Mouse (Mus musculus) hindbrain, embryonic 12.5 days (tissue): ENCODE data around the gene Pde10a. TPM values are rescaled to one million over a fixed set of nuclear protein-coding genes. Genes with fewer than 3 reads are reported as not detected.
A peak's percentile ranks its signal among the peaks of the same experiment; 100 is the strongest.

Source experiments
- ATAC-seq: fragments of 200-750 bp; cut with Nextera tagmentation; 2 replicates; pipeline ENCODE4 v1.8.0; 2017; ENCODE audit warnings: moderate TSS enrichment; ENCODE audit not compliant: low FRiP score
- H3K27ac ChIP-seq: fragments of 300-500 bp; sonication (generic); 2 replicates; pipeline ENCODE4 v1.5.1; 2016; ENCODE audit warnings: mild to moderate bottlenecking
- H3K27me3 ChIP-seq: fragments of 300-500 bp; sonication (generic); 2 replicates; pipeline ENCODE4 v1.6.1; 2016; ENCODE audit warnings: mild to moderate bottlenecking
- H3K36me3 ChIP-seq: fragments of 300-500 bp; sonication (generic); 2 replicates; pipeline ENCODE4 v1.6.1; 2016; ENCODE audit warnings: mild to moderate bottlenecking
- H3K4me1 ChIP-seq: fragments of 300-500 bp; sonication (generic); 2 replicates; pipeline ENCODE4 v1.6.1; 2016
- H3K4me2 ChIP-seq: fragments of 300-500 bp; sonication (generic); replicated peaks from 2 replicates; pipeline ENCODE4 v1.6.1; 2016; ENCODE audit warnings: mild to moderate bottlenecking
- H3K4me3 ChIP-seq: fragments of 300-500 bp; sonication (generic); 2 replicates; pipeline ENCODE4 v1.5.1; 2016; ENCODE audit warnings: mild to moderate bottlenecking
- H3K9ac ChIP-seq: fragments of 300-500 bp; sonication (generic); 2 replicates; pipeline ENCODE4 v1.6.1; 2016; ENCODE audit warnings: mild to moderate bottlenecking, moderate library complexity
- H3K9me3 ChIP-seq: fragments of 300-500 bp; sonication (generic); replicated peaks from 2 replicates; pipeline ENCODE4 v1.6.1; 2016; ENCODE audit warnings: mild to moderate bottlenecking
- WGBS: fragments of 180-500 bp; shearing (Covaris S2); methylation state at CpG from one replicate; pipeline ENCODE4 v1.1.7; 2016; 5-methylcytosine and 5-hydroxymethylcytosine counted together
- polyA plus RNA-seq: library from polyadenylated mRNA; unstranded; fragments of >200 nt; fragmentation: Nextera tagmentation; extraction: Ambion mirVana; gene quantifications from 2 replicates; pipeline ENCODE4 v1.2.1, GENCODE M21; 2016

The Pde10a gene
- polyA plus RNA-seq, 1 experiment from 2014 or later = 13.9 TPM

DNA sequence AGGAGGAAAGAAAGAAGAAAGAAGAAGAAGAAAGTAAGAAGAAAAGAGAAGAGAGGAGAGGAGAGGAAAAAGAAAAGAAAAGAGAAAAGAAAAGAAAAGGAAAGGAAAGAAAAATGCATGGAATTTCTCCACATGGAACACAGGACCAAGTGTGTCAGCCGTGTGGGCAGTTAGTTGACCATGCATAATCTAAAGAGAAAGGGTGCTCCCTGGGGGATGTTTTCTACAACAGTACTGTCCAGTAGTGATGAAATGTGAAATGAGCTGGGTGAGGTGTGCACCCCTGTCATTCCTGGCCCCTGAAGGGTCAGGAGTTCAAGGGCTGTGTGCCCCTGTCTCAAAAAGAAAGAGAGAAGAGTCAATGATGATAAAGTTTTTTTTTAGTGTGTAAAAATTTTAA, 352.9 kb downstream of the Pde10a start:
- 35% methylated on average over 1 of the region's 1 CpGs for WGBS
- no peak for ATAC-seq
- no peaks in the 10 kb centered on the region for H3K27me3 ChIP-seq

DNA sequence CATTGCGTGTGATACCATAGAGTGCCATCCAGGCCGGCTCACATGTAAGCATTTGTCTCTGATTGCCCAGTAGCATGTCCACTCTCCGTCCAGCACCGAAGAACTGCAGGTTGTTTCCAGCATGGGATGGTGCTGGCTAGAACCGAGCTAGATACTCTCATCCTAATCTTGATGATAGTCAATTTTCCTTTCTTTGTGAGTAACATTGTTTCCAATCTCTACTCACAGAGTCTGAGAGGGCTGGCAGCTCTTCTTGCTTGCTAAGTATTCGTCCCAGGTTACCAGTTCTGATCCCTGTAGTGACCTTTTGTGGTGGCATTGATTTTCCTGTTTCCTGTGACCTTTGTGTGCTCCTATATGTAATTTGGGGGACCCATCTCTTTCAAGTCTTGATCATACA, 356.5 kb downstream of the Pde10a start:
- Histone ChIP-seq H3K4me2 (no peak overlapping the region), H3K4me1 (peaks cover 21% of the 10 kb centered on the region), H3K9ac (no peak overlapping the region), H3K9me3 (no peaks in the 10 kb centered on the region), H3K27me3 (no peaks in the 10 kb centered on the region), H3K36me3 (no peaks in the 10 kb centered on the region), H3K4me3 (no peak overlapping the region), H3K27ac (no peak overlapping the region)
- no peak for ATAC-seq
- 90% methylated on average over 6 of the region's 6 CpGs for WGBS

More for the DNA sequence above, 352.9 kb downstream of the Pde10a start:
- no peak overlapping the region for H3K9ac ChIP-seq
- H3K36me3 ChIP-seq = no peaks in the 10 kb centered on the region
- H3K4me1 ChIP-seq = 0 out of 2 replicates have a peak, but pooled peaks cover 4% of the 10 kb centered on the region
- no peaks in the 10 kb centered on the region for H3K9me3 ChIP-seq
- H3K4me3 ChIP-seq = no peak overlapping the region
- H3K4me2 ChIP-seq = no peak overlapping the region
- no peak overlapping the region for H3K27ac ChIP-seq

DNA sequence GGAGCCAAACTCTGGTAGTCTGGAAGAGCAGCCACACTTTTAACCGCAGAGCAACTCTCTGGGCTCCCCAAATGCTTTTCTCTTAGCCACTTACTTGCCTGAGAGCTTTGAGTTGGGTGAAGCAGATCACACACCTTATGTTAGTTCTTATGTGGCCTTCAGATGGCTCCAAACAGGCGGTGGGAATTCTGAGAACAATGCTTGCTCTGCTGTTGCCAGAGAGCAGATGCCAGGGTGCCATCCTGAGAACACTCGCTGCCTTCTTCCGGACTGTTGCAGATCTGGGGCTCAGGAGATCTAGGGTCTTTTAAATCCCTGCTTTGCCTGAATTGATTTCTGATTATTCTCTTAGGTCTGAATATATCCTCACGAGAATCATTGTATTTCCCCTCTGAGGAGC, 359.5 kb downstream of the Pde10a start:
- no peak for ATAC-seq
- H3K4me1 ChIP-seq = peaks cover 21% of the 10 kb centered on the region
- no peaks in the 10 kb centered on the region for H3K36me3 ChIP-seq
- 72% methylated on average over 5 of the region's 5 CpGs for WGBS
- no peak overlapping the region for H3K4me2 ChIP-seq
- no peaks in the 10 kb centered on the region for H3K27me3 ChIP-seq
- H3K9ac ChIP-seq = no peak overlapping the region
- no peak overlapping the region for H3K4me3 ChIP-seq
- no peak overlapping the region for H3K27ac ChIP-seq
- H3K9me3 ChIP-seq = no peaks in the 10 kb centered on the region

DNA sequence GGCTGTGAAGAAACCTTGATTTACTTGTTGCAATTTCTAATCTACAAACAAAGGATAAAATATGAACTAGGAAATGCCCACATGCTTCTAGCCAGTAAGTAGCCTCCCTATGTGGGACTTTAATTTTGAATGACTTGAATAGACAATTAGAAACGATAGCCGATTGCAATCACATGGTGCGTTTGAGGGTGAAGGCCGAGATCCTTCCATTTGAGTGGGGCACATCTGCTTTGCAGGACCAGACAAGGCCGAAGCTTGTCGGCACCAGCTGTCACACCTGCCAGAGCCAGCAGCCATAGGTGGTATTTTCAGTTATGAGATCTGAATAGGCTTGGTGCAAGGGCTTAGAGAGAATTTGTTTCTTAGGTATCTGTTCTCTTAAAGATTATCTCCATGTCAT, 360.7 kb downstream of the Pde10a start:
- Histone ChIP-seq H3K4me1 (peaks cover 18% of the 10 kb centered on the region), H3K4me3 (no peak overlapping the region), H3K4me2 (no peak overlapping the region), H3K36me3 (no peaks in the 10 kb centered on the region), H3K9ac (no peak overlapping the region), H3K27me3 (no peaks in the 10 kb centered on the region), H3K9me3 (no peaks in the 10 kb centered on the region), H3K27ac (no peak overlapping the region)
- WGBS = 65% methylated on average over 6 of the region's 6 CpGs
- no peak for ATAC-seq

DNA sequence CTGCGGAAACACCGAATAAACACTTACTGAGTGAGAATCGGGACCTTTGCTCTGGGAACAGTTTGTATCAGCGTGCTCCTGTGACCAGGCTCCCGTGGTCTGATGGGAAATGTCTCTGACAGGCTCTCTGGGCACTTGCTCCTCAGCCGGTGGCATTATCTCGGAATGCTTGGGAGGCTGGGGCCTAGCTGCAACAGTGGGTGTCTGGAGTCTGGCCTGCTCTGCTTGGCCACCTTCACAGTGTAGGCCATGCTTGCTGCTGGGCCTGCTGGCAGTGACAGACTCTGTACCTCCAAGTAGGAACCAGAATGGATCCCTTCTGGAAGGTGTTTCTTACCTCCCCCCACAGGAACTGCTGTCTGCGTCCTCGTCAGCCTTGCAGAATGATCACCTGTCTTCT, 362.9 kb downstream of the Pde10a start:
- no peak overlapping the region for H3K4me3 ChIP-seq
- H3K9ac ChIP-seq = no peak overlapping the region
- H3K27ac ChIP-seq = peak overlapping the region; percentile 3; the same call in 1 of the 2 replicates
- no peaks in the 10 kb centered on the region for H3K9me3 ChIP-seq
- no peak overlapping the region for H3K4me2 ChIP-seq
- peaks cover 18% of the 10 kb centered on the region for H3K4me1 ChIP-seq
- no peaks in the 10 kb centered on the region for H3K27me3 ChIP-seq
- no peaks in the 10 kb centered on the region for H3K36me3 ChIP-seq
- 83% methylated on average over 9 of the region's 9 CpGs for WGBS
- no peak for ATAC-seq

DNA sequence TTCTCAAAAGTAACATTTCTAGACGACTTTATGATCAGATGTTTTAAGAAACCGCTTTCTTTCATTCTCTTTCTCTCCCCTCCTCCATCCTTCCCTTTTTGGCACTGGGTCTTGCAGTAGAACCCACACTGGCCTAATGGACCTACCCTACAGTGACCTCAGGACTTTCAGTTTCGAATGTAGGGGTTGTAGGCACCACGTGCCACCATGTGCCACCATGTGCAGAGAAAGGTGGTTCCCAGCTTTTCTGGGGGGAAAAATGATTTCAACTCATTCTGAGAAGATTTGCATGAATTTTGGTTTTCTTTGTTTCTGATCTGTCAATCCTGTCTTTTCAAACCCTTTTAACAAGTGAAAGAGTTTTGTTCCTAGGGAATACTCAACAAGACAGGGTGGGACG, 363.5 kb downstream of the Pde10a start:
- Histone ChIP-seq H3K27me3 (no peaks in the 10 kb centered on the region), H3K9me3 (no peaks in the 10 kb centered on the region), H3K9ac (no peak overlapping the region), H3K36me3 (no peaks in the 10 kb centered on the region), H3K4me1 (peaks cover 18% of the 10 kb centered on the region), H3K27ac (no peak overlapping the region), H3K4me2 (no peak overlapping the region), H3K4me3 (no peak overlapping the region)
- no peak for ATAC-seq
- whole genome bisulfite sequencing = 84% methylated on average over 5 of the region's 5 CpGs

DNA sequence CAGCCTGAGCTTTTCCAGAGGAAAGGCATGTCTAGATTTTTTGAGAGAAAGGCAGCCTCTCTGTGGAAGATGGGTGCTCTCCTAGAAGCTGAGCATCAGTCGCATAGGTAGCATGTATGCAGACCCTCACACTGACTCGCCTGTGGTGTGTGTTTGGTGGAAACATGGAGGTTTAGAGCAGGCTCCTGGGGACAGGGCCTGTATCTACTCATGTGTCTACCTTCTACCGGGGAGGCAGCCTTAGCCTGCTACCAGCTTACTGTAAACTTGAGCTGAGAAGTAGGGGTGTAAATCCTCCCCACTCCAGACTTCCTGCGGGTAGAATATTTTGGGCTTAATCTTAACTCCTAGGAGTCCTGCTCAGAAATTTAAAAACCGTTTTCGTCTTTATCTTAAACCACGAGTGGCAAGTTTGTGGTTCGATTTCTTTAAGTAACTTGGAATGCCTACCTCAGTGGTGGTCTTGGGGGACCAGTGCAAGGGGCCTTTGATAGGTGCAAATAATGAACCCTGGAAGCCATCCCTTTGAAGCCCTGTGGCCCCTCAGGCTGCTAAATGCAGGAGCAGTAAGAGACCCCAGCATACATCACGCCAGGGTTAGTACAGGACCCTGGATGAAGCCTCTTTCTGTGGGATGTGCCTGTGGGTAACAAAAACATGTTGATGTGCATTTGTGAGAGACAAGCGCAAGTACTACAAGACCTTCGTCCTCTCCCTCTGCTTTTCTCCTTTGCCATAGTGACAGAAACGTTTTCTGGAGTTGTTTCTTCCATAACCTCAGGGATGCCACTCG, 367.2 kb downstream of the Pde10a start:
- no peak overlapping the region for H3K4me2 ChIP-seq
- no peaks in the 10 kb centered on the region for H3K9me3 ChIP-seq
- no peaks in the 10 kb centered on the region for H3K36me3 ChIP-seq
- H3K27ac ChIP-seq = no peak overlapping the region
- H3K4me1 ChIP-seq = no peaks in the 10 kb centered on the region; the same call in 1 of the 2 replicates
- H3K27me3 ChIP-seq = no peaks in the 10 kb centered on the region; the same call in 1 of the 2 replicates
- WGBS = 84% methylated on average over 13 of the region's 13 CpGs
- no peak overlapping the region for H3K4me3 ChIP-seq
- no peak for ATAC-seq
- H3K9ac ChIP-seq = no peak overlapping the region

DNA sequence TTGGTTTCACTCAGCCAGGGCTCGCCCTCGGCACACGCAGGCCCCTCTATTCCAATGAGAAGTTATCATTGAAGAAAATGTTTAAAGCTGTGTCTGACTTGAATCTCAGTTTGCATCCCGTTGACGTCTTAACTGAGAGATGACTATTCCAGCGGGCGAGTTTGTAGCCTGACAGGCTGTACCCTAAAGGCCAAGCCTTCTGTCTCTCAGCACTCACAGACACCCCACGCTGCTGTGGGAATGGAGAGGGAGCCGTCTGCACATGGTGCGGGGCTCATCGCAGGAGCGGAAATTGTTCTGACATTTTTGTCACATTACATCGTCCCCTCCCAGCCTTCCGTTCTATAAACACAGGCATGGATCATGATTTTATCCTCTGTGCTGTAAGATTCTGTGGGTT, 370.8 kb downstream of the Pde10a start:
- no peak overlapping the region for H3K4me2 ChIP-seq
- ATAC-seq = no peak
- peaks cover 4% of the 10 kb centered on the region; the same call in 1 of the 2 replicates for H3K36me3 ChIP-seq
- H3K27ac ChIP-seq = no peak overlapping the region
- 83% methylated on average over 14 of the region's 14 CpGs for WGBS
- no peak overlapping the region for H3K4me3 ChIP-seq
- no peaks in the 10 kb centered on the region; the same call in 1 of the 2 replicates for H3K27me3 ChIP-seq
- H3K4me1 ChIP-seq = peaks cover 3% of the 10 kb centered on the region
- H3K9me3 ChIP-seq = no peaks in the 10 kb centered on the region
- no peak overlapping the region for H3K9ac ChIP-seq

DNA sequence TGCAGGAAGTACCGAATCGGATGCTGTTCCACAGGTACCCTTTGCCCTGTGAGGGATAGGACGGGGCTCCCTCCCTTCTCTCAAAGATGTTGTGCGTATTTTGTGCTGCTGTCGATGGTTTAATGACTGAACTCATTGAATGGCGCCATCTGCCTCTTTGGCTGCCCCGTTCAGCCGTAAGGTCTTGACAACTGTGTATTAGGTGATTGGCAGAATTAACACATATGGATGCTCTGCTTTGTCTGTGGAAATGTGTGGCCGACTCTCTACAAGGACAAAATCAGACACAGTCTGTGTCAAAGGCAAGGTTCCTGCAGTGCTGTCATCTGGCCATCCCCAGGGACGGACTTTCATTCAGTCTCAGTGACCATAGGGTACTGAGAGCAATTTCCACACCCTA, 372.6 kb downstream of the Pde10a start:
- WGBS = 67% methylated on average over 10 of the region's 10 CpGs
- Histone ChIP-seq H3K4me1 (peaks cover 3% of the 10 kb centered on the region), H3K4me3 (no peak overlapping the region), H3K4me2 (no peak overlapping the region), H3K27me3 (no peaks in the 10 kb centered on the region; the same call in 1 of the 2 replicates), H3K36me3 (peaks cover 4% of the 10 kb centered on the region; the same call in 1 of the 2 replicates), H3K27ac (no peak overlapping the region), H3K9ac (no peak overlapping the region), H3K9me3 (no peaks in the 10 kb centered on the region)
- ATAC-seq = no peak

DNA sequence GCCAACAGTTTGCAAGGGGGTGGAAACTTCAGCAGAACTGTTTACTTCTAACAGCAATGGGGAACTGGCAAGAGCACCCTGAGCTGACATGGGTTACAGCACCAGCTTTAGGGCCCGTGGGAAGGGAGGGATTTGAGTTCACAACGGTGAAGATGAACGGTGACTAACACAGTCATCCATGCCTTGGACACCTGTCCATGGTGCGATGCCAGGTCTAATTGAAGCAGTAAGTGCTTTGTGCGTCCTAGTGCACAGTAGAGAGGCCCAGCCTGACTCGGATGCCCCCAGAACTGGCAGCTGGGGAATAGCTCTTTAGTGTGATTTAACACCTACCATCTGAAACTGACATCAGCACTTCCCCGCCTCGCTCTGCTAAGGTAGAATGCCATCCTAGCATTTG, 373.0 kb downstream of the Pde10a start:
- Histone ChIP-seq H3K4me2 (no peak overlapping the region), H3K9me3 (no peaks in the 10 kb centered on the region), H3K9ac (no peak overlapping the region), H3K4me3 (no peak overlapping the region), H3K27ac (no peak overlapping the region), H3K4me1 (peaks cover 3% of the 10 kb centered on the region), H3K27me3 (no peaks in the 10 kb centered on the region; the same call in 1 of the 2 replicates), H3K36me3 (peaks cover 4% of the 10 kb centered on the region; the same call in 1 of the 2 replicates)
- ATAC-seq = no peak
- 83% methylated on average over 8 of the region's 8 CpGs for WGBS

DNA sequence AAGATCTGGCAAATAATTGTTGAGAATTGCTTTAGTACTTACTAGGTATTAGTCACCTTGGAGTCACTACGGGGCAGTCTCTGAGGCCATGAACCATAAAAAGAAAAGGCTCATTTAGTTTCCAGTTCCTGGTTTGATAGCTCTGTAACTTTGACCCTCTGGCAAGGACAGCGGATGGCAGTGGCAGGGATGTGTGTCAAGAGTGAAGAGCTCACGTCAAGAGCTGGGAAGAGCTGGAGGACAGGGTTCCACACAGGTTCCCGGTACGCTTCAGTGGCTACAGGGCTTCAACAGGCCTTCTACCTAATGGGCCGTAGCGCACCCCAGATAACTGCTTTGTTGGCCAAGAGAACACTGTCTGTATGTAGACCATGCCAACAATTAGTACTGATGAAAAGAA, 374.0 kb downstream of the Pde10a start:
- WGBS = 87% methylated on average over 7 of the region's 7 CpGs
- Histone ChIP-seq H3K4me3 (no peak overlapping the region), H3K4me1 (peaks cover 3% of the 10 kb centered on the region), H3K9me3 (no peaks in the 10 kb centered on the region), H3K27ac (no peak overlapping the region), H3K36me3 (peaks cover 4% of the 10 kb centered on the region; the same call in 1 of the 2 replicates), H3K27me3 (no peaks in the 10 kb centered on the region; the same call in 1 of the 2 replicates), H3K4me2 (no peak overlapping the region), H3K9ac (no peak overlapping the region)
- ATAC-seq = no peak

DNA sequence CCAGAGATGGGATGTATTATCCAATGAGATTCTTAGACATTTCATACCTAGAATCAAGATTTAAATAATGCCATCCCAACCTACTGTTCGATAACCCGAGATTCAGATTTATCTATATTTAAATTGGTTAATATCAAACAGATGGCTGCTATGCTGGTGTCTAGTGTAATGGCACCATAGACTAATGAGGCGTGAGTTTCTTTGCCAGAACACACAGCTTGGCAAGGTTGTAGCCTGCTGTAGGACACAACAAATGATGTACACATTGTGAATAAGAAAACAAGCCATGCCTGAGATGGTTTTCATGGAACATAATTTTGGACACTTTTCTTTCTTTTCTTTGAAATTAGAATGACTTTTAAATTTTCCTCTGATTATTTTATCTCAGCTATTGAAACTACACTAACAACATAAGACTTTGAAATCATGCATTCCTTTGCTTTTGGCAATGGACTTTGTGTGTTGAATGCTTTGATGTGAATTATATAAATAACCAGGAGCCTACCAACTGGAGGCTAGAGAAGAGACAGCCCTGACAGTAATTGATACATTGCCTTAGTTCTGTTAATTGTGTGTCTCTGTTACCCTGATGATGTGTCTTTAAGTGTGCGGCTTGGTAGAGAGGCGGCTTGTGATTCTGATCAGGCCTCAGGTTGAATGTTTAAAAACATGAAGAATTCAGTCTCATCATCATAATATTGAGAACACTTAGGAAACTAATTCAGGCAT, 378.5 kb downstream of the Pde10a start:
- H3K4me3 ChIP-seq = no peak overlapping the region
- H3K4me2 ChIP-seq = no peak overlapping the region
- H3K27ac ChIP-seq = no peak overlapping the region
- WGBS = 87% methylated on average over 5 of the region's 5 CpGs
- H3K27me3 ChIP-seq = no peaks in the 10 kb centered on the region
- no peaks in the 10 kb centered on the region for H3K9me3 ChIP-seq
- no peaks in the 10 kb centered on the region for H3K4me1 ChIP-seq
- no peak overlapping the region for H3K9ac ChIP-seq
- no peak for ATAC-seq
- peaks cover 4% of the 10 kb centered on the region; the same call in 1 of the 2 replicates for H3K36me3 ChIP-seq
